Mouse (Mus musculus): ENCODE results near the gene Mustn1.

Gene Mustn1

GRCm38 (mm10) chr14:30878958-30879571, at the start of gene Mustn1:
Gene Mustn1, plus strand, starts transcription at chr14:30879200.
- peak; percentile 79 for DNase-seq (ENCODE audit: low spot score)

- DNase-seq (ENCODE audit: low spot score): no peak
Observed at GRCm38 (mm10) chr14:30837416-30837996, 41.5 kb upstream of the Mustn1 start.

- no peak for DNase-seq (ENCODE audit: low spot score)
Observed at GRCm38 (mm10) chr14:30843701-30844100, 35.3 kb upstream of the Mustn1 start.

- no peak for DNase-seq (ENCODE audit: low spot score)
Observed at GRCm38 (mm10) chr14:30850504-30850903, 28.5 kb upstream of the Mustn1 start.

GRCm38 (mm10) chr14:30852325-30852724, 26.7 kb upstream of the Mustn1 start:
- DNase-seq (ENCODE audit: low spot score): no peak

- DNase-seq (ENCODE audit: low spot score): no peak
Observed at GRCm38 (mm10) chr14:30855316-30855715, 23.7 kb upstream of the Mustn1 start.

GRCm38 (mm10) chr14:30856885-30857507, 22.0 kb upstream of the Mustn1 start:
- DNase-seq (ENCODE audit: low spot score): no peak

- no peak for DNase-seq (ENCODE audit: low spot score)
Observed at GRCm38 (mm10) chr14:30857990-30858389, 21.0 kb upstream of the Mustn1 start.

GRCm38 (mm10) chr14:30861421-30862125, 17.4 kb upstream of the Mustn1 start:
- DNase-seq (ENCODE audit: low spot score): peak; percentile 70

- DNase-seq (ENCODE audit: low spot score): no peak
Observed at GRCm38 (mm10) chr14:30862368-30862767, 16.6 kb upstream of the Mustn1 start.

GRCm38 (mm10) chr14:30865311-30865710, 13.7 kb upstream of the Mustn1 start:
- DNase-seq (ENCODE audit: low spot score): no peak

GRCm38 (mm10) chr14:30867042-30867441, 12.0 kb upstream of the Mustn1 start:
- DNase-seq (ENCODE audit: low spot score): peak; percentile 83

GRCm38 (mm10) chr14:30868826-30869225, 10.2 kb upstream of the Mustn1 start:
- DNase-seq (ENCODE audit: low spot score): no peak

GRCm38 (mm10) chr14:30869391-30869801, 9.6 kb upstream of the Mustn1 start:
- peak; percentile 86 for DNase-seq (ENCODE audit: low spot score)

- no peak for DNase-seq (ENCODE audit: low spot score)
Observed at GRCm38 (mm10) chr14:30870206-30871147, 8.5 kb upstream of the Mustn1 start.

- DNase-seq (ENCODE audit: low spot score): no peak
Observed at GRCm38 (mm10) chr14:30874095-30874700, 4.8 kb upstream of the Mustn1 start.

- no peak for DNase-seq (ENCODE audit: low spot score)
Observed at GRCm38 (mm10) chr14:30875130-30875865, 3.7 kb upstream of the Mustn1 start.

GRCm38 (mm10) chr14:30875955-30876354, 3.0 kb upstream of the Mustn1 start:
- no peak for DNase-seq (ENCODE audit: low spot score)

- no peak for DNase-seq (ENCODE audit: low spot score)
Observed at GRCm38 (mm10) chr14:30876451-30876850, 2.5 kb upstream of the Mustn1 start.

- no peak for DNase-seq (ENCODE audit: low spot score)
Observed at GRCm38 (mm10) chr14:30877827-30878226, 1.2 kb upstream of the Mustn1 start.

GRCm38 (mm10) chr14:30879794-30880193, 794 bp downstream of the Mustn1 start:
- DNase-seq (ENCODE audit: low spot score): no peak
